Mouse (Mus musculus): ENCODE results near the gene Oasl2.

DNA sequence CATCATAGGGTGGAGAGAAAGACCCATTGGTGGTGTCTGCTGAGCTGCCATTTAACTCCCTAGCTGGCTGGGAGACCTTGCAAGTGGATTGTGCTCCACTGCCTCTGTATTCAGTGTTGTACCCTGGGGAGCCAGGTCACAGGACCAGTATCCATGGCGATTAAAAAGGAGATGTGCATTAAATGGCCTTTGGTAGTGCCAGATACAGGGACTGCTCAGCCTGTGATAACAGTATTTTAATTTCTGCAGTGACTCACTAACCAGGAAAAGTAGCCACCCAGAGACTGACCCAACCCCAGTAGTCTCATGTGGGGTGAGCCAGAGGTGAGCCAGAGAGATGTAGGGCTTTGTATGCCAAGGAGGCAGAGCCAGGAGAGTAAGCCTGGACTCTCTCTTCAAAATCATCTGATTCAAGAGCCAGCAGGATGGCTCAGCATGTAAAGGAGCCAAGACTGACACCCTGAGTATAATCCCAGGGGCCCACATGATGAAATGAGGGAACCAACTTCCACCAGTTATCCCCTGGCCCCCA lies 29.5 kb downstream of the Oasl2 start:
- no peak for TF ChIP-seq CTCF (IDR thresholded peaks at IDR 0.05)
- TF ChIP-seq POLR2A (IDR thresholded peaks at IDR 0.05; ENCODE audit: insufficient read depth, low read depth, low read length) = no peak
